26 mouse cellular contexts compared by ENCODE assay signal in the genomic region with DNA sequence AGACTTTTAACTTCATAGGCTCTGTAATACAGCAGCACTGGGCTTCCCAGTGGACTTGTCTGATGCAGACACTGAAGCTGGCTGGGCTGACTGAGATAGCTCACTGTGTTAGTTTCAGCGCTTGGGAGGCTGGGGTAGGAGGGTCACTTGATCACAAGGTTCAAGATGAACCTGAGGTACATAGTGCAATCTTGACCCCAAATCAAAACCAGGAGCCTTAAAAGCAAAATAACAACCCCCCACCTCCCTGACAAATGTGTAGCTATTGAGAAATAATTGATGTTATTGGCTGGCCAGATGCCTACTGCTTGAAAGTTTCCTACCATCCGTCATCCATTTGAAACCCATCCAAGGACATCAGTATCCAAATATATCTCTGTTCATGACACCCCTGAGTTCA. TPM values are rescaled to one million over a fixed set of nuclear protein-coding genes. Genes with fewer than 3 reads are reported as not detected.
DNase-seq lines count a peak whose midpoint lies in the region; ATAC-seq and TF ChIP-seq lines count a peak whose summit lies in the region.
"Had no signal": no experiment of that assay in that cellular context is flagged by ENCODE, and none has a peak within 500 bp of the region (broad histone marks: within the 10 kb centered on the region; RNA-seq: fewer than 3 reads in every experiment).

No protein-coding gene starts in this region.

- no peaks in the 10 kb centered on the region for H3K9me3 ChIP-seq in liver, embryonic 11.5 days (ENCODE audit: control insufficient read depth, low read length)
- no peaks in the 10 kb centered on the region for H3K9me3 ChIP-seq in lung, embryonic 16.5 days (ENCODE audit: control insufficient read depth, low read length)
- no peaks in the 10 kb centered on the region for H3K9me3 ChIP-seq in lung, postnatal 0 days (ENCODE audit: low read length)
- no peaks in the 10 kb centered on the region for H3K9me3 ChIP-seq in stomach, postnatal 0 days (ENCODE audit: control insufficient read depth, low read length)
- H3K9me3 ChIP-seq: forebrain, embryonic 13.5 days; hindbrain, embryonic 15.5 days; midbrain, embryonic 12.5 days; neural tube, embryonic 12.5 days had no signal

- no peak for TF ChIP-seq CTCF in liver, adult 2 months (IDR thresholded peaks at IDR 0.05; ENCODE audit: low read depth, low read length)
- no peak for TF ChIP-seq CTCF in lung, postnatal 0 days (IDR thresholded peaks at IDR 0.05)
- no peak for TF ChIP-seq CTCF in stomach, postnatal 0 days (IDR thresholded peaks at IDR 0.05; ENCODE audit: low read depth)

- H3K79me2 ChIP-seq in liver, adult 2 months (ENCODE audit: control insufficient read depth, insufficient read depth, low read length) = peaks cover 26% of the 10 kb centered on the region; the same call in 1 of the 2 replicates

- TF ChIP-seq POLR2A in liver, adult 2 months (IDR thresholded peaks at IDR 0.05; ENCODE audit: extremely low read depth, insufficient read depth, low read length) = no peak

- ATAC-seq in liver, embryonic 11.5 days (replicated peaks; ENCODE audit: low FRiP score) = no peak
- no peak for ATAC-seq in lung, embryonic 16.5 days (ENCODE audit: low read depth)
- ATAC-seq in lung, postnatal 0 days = no peak
- no peak for ATAC-seq in stomach, postnatal 0 days (ENCODE audit: low FRiP score, low TSS enrichment)
- ATAC-seq: forebrain, embryonic 13.5 days; inflammation-experienced regulatory T-cells, adult 6 months had no signal

- peak overlapping the region; percentile 71 for H3K27ac ChIP-seq in liver, adult 2 months (replicated peaks; ENCODE audit: insufficient read depth, low read depth, low read length)
- H3K27ac ChIP-seq in liver, embryonic 11.5 days (ENCODE audit: low read depth, low read length) = no peak overlapping the region
- peak overlapping the region; percentile 57 for H3K27ac ChIP-seq in lung, embryonic 16.5 days (ENCODE audit: low read length)
- peak overlapping the region; percentile 98 for H3K27ac ChIP-seq in lung, postnatal 0 days (ENCODE audit: low read length)
- H3K27ac ChIP-seq in stomach, postnatal 0 days (replicated peaks) = no peak overlapping the region
- H3K27ac ChIP-seq: forebrain, embryonic 13.5 days; hindbrain, embryonic 15.5 days; midbrain, embryonic 12.5 days; neural tube, embryonic 12.5 days had no signal

- H3K9ac ChIP-seq in liver, adult 2 months (ENCODE audit: low read depth, low read length) = peak overlapping the region; percentile 62; the same call in 1 of the 2 replicates
- no peak overlapping the region for H3K9ac ChIP-seq in liver, embryonic 11.5 days (ENCODE audit: low read depth, low read length)
- 0 out of 2 replicates have a peak overlapping the region, but pooled peaks have one; percentile 21 for H3K9ac ChIP-seq in lung, embryonic 16.5 days (ENCODE audit: low read length)
- 0 out of 2 replicates have a peak overlapping the region, but pooled peaks have one; percentile 19 for H3K9ac ChIP-seq in lung, postnatal 0 days (replicated peaks; ENCODE audit: low read depth)
- no peak overlapping the region for H3K9ac ChIP-seq in stomach, postnatal 0 days (ENCODE audit: low read length)
- H3K9ac ChIP-seq: forebrain, embryonic 13.5 days; hindbrain, embryonic 15.5 days; midbrain, embryonic 12.5 days; neural tube, embryonic 12.5 days had no signal

- no peak for TF ChIP-seq EP300 in lung, postnatal 0 days (IDR thresholded peaks at IDR 0.05)
- TF ChIP-seq EP300 in stomach, postnatal 0 days (optimal IDR thresholded peaks at IDR 0.05) = no peak

- peak overlapping the region; percentile 43; the same call in 1 of the 2 replicates for H3K4me3 ChIP-seq in liver, adult 2 months (ENCODE audit: insufficient read depth, low read depth, low read length)
- H3K4me3 ChIP-seq in liver, embryonic 11.5 days (ENCODE audit: low read depth, low read length) = no peak overlapping the region
- peak overlapping the region; percentile 91 for H3K4me3 ChIP-seq in lung, embryonic 16.5 days (ENCODE audit: low read length)
- H3K4me3 ChIP-seq in lung, postnatal 0 days (ENCODE audit: low read depth, low read length) = peak overlapping the region; percentile 84
- H3K4me3 ChIP-seq in stomach, postnatal 0 days (ENCODE audit: low read depth, low read length) = no peak overlapping the region
- H3K4me3 ChIP-seq: forebrain, embryonic 13.5 days; hindbrain, embryonic 15.5 days; megakaryocyte, embryonic 14.5 days; midbrain, embryonic 12.5 days; myocyte; neural tube, embryonic 12.5 days had no signal

- peaks cover 3% of the 10 kb centered on the region; the same call in 1 of the 2 replicates for H3K36me3 ChIP-seq in liver, adult 2 months (ENCODE audit: control insufficient read depth, insufficient read depth, low read length)
- H3K36me3 ChIP-seq in liver, embryonic 11.5 days (ENCODE audit: control insufficient read depth, insufficient read depth, low read length) = no peaks in the 10 kb centered on the region
- no peaks in the 10 kb centered on the region; the same call in 1 of the 2 replicates for H3K36me3 ChIP-seq in lung, embryonic 16.5 days (ENCODE audit: control insufficient read depth, insufficient read depth, low read length)
- H3K36me3 ChIP-seq in lung, postnatal 0 days (ENCODE audit: insufficient read depth, low read length) = no peaks in the 10 kb centered on the region
- no peaks in the 10 kb centered on the region for H3K36me3 ChIP-seq in stomach, postnatal 0 days (ENCODE audit: control insufficient read depth, insufficient read depth, low read length)
- H3K36me3 ChIP-seq: hindbrain, embryonic 15.5 days; midbrain, embryonic 12.5 days; neural tube, embryonic 12.5 days had no signal

- WGBS in liver, adult 2 months = 27% methylated on average over 2 of the region's 2 CpGs
- 83% methylated on average over 2 of the region's 2 CpGs for WGBS in liver, embryonic 11.5 days
- WGBS in lung, embryonic 16.5 days = 85% methylated on average over 2 of the region's 2 CpGs
- WGBS in lung, postnatal 0 days = 75% methylated on average over 2 of the region's 2 CpGs
- WGBS in stomach, postnatal 0 days = 95% methylated on average over 2 of the region's 2 CpGs

- peak; percentile 87 for DNase-seq in liver, adult 2 months (ENCODE audit: extremely low read depth, low read depth, low spot score)
- no peak for DNase-seq in liver, embryonic 11.5 days (ENCODE audit: low spot score)
- DNase-seq in lung, postnatal 10 days = no peak
- peak; percentile 29 for DNase-seq in adrenal gland, adult 8-10 months
- DNase-seq in lung, postnatal 0 days (ENCODE audit: low spot score) = no peak
- DNase-seq in stomach, postnatal 0 days (ENCODE audit: low spot score) = no peak
- no peak for DNase-seq in cerebellum, postnatal 10 days
- DNase-seq: cerebellum, adult 2 months; cerebellum, postnatal 25 days; gastrocnemius, postnatal 25 days; heart, adult 11 months; kidney, adult 11 months; kidney, postnatal 14 days; layer of hippocampus, adult 9-11 months; liver; right cerebral cortex, adult 18-20 months; thymus, postnatal 14 days had no signal

- no peak overlapping the region for H3K4me2 ChIP-seq in liver, embryonic 11.5 days
- H3K4me2 ChIP-seq in lung, embryonic 16.5 days (ENCODE audit: low read depth, low read length) = peak overlapping the region; percentile 86
- peak overlapping the region; percentile 53 for H3K4me2 ChIP-seq in lung, postnatal 0 days (replicated peaks; ENCODE audit: low read depth, low read length)
- H3K4me2 ChIP-seq in stomach, postnatal 0 days (replicated peaks; ENCODE audit: low read depth) = no peak overlapping the region
- H3K4me2 ChIP-seq: heart, embryonic 11.5 days had no signal

- H3K27me3 ChIP-seq in liver, adult 2 months (ENCODE audit: control insufficient read depth, insufficient read depth, low read length) = no peaks in the 10 kb centered on the region
- peaks cover 17% of the 10 kb centered on the region for H3K27me3 ChIP-seq in liver, embryonic 11.5 days (replicated peaks; ENCODE audit: control insufficient read depth, insufficient read depth, low read length)
- peaks cover 2% of the 10 kb centered on the region; the same call in 1 of the 2 replicates for H3K27me3 ChIP-seq in lung, embryonic 16.5 days (ENCODE audit: control insufficient read depth, insufficient read depth, low read depth, low read length)
- H3K27me3 ChIP-seq in lung, postnatal 0 days (replicated peaks; ENCODE audit: insufficient read depth, low read length) = no peaks in the 10 kb centered on the region
- H3K27me3 ChIP-seq in stomach, postnatal 0 days (ENCODE audit: control insufficient read depth, insufficient read depth, low read length) = no peaks in the 10 kb centered on the region

- H3K4me1 ChIP-seq in liver, adult 2 months (ENCODE audit: control insufficient read depth, insufficient read depth, low read length) = peaks cover 39% of the 10 kb centered on the region
- no peaks in the 10 kb centered on the region for H3K4me1 ChIP-seq in liver, embryonic 11.5 days (replicated peaks; ENCODE audit: control insufficient read depth, insufficient read depth, low read length)
- peaks cover 19% of the 10 kb centered on the region for H3K4me1 ChIP-seq in lung, embryonic 16.5 days (replicated peaks; ENCODE audit: control insufficient read depth, insufficient read depth, low read length)
- H3K4me1 ChIP-seq in lung, postnatal 0 days (ENCODE audit: insufficient read depth, low read depth, low read length) = peaks cover 12% of the 10 kb centered on the region
- H3K4me1 ChIP-seq in stomach, postnatal 0 days (replicated peaks; ENCODE audit: control insufficient read depth, insufficient read depth) = no peaks in the 10 kb centered on the region

RNA-seq across cellular contexts. Expression of gene Tmem243, which starts 2.2 kb away (rescaled TPM):
- total RNA-seq in liver, adult 2 months (2014; rRNA removed) = 79.5 and 96.6 TPM in 2 replicates
- polyA plus RNA-seq in liver, adult 2 months (2012; rRNA removed) = 62.1 and 73.2 TPM in 2 replicates
- 11.8 and 14.3 TPM in 2 replicates for polyA plus RNA-seq in liver, embryonic 11.5 days (2014; fragmentation: Nextera tagmentation; extraction: Ambion mirVana)
- 23.8 and 45.6 TPM in 2 replicates for polyA plus RNA-seq in lung, embryonic 16.5 days (2015; fragmentation: Nextera tagmentation; extraction: Ambion mirVana)
- 10 to 100 TPM; 25.5 to 38.9 (median 31.9) TPM for total RNA-seq in adrenal gland, adult 8-10 months (2022)
- polyA plus RNA-seq in lung, postnatal 0 days (2015; fragmentation: Nextera tagmentation; extraction: Ambion mirVana) = 407 and 422 TPM in 2 replicates
- 19.7 and 20.1 TPM in 2 replicates for polyA plus RNA-seq in stomach, postnatal 0 days (2015; fragmentation: Nextera tagmentation; extraction: Ambion mirVana)

RNA-seq across cellular contexts. Expression of gene Dmtf1, which starts 58.9 kb away (rescaled TPM):
- total RNA-seq in liver, adult 2 months (2014; rRNA removed) = 15.9 and 17.8 TPM in 2 replicates
- polyA plus RNA-seq in liver, adult 2 months (2012; rRNA removed) = 4.7 and 5.8 TPM in 2 replicates
- 32.8 and 34.5 TPM in 2 replicates for polyA plus RNA-seq in liver, embryonic 11.5 days (2014; fragmentation: Nextera tagmentation; extraction: Ambion mirVana)
- 44.9 and 48.9 TPM in 2 replicates for polyA plus RNA-seq in lung, embryonic 16.5 days (2015; fragmentation: Nextera tagmentation; extraction: Ambion mirVana)
- total RNA-seq in adrenal gland, adult 8-10 months (2022) = 10 to 100 TPM; 22.4 to 33.4 (median 31.5) TPM
- 33.3 and 37.7 TPM in 2 replicates for polyA plus RNA-seq in lung, postnatal 0 days (2015; fragmentation: Nextera tagmentation; extraction: Ambion mirVana)
- polyA plus RNA-seq in stomach, postnatal 0 days (2015; fragmentation: Nextera tagmentation; extraction: Ambion mirVana) = 9.5 and 10.7 TPM in 2 replicates

Comparison
In these comparisons a context has a peak if more than half of its experiments do, and no peak if none do; other contexts are left out.
1. DNase-seq: peak in liver, adult 2 months (single experiment) and adrenal gland, adult 8-10 months (single experiment); none in liver, embryonic 11.5 days (single experiment), lung, postnatal 10 days (single experiment), lung, postnatal 0 days (single experiment), stomach, postnatal 0 days (single experiment) and cerebellum, postnatal 10 days (0 of 2).
2. H3K27ac ChIP-seq: peak in liver, adult 2 months (single experiment), lung, embryonic 16.5 days (single experiment) and lung, postnatal 0 days (single experiment); none in liver, embryonic 11.5 days (single experiment) and stomach, postnatal 0 days (single experiment).
3. H3K4me3 ChIP-seq: peak in liver, adult 2 months (single experiment), lung, embryonic 16.5 days (single experiment) and lung, postnatal 0 days (single experiment); none in liver, embryonic 11.5 days (single experiment) and stomach, postnatal 0 days (single experiment).
4. H3K9ac ChIP-seq: peak in liver, adult 2 months (single experiment), lung, embryonic 16.5 days (single experiment) and lung, postnatal 0 days (single experiment); none in liver, embryonic 11.5 days (single experiment) and stomach, postnatal 0 days (single experiment).
5. H3K4me2 ChIP-seq: peak in lung, embryonic 16.5 days (single experiment) and lung, postnatal 0 days (single experiment); none in liver, embryonic 11.5 days (single experiment) and stomach, postnatal 0 days (single experiment).